Mouse (Mus musculus): ENCODE results near the gene E330009J07Rik.

- TF ChIP-seq GATA1 (IDR thresholded peaks at IDR 0.05; ENCODE audit: borderline replicate concordance, low read length): no peak
- no peak for TF ChIP-seq FLI1 (IDR thresholded peaks at IDR 0.05; ENCODE audit: low read length)
Measured at GRCm38 (mm10) chr6:40465710-40466109, 29.8 kb upstream of the E330009J07Rik start.

All from megakaryocyte, embryonic 14.5 days (primary cell).